ENCODE assay signal across 11 mouse cellular contexts in genomic region chr10:28422622-28423021, GRCm38 (mm10).
"Had no signal": no experiment of that assay in that cellular context is flagged by ENCODE, and none has a peak within 500 bp of the region (broad histone marks: within the 10 kb centered on the region; RNA-seq: fewer than 3 reads in every experiment).

No protein-coding gene starts in this region.

- H3K4me1 ChIP-seq: limb, embryonic 12.5 days; midbrain, embryonic 13.5 days; neural tube, embryonic 15.5 days had no signal

- H3K27me3 ChIP-seq: limb, embryonic 12.5 days; midbrain, embryonic 13.5 days; neural tube, embryonic 15.5 days had no signal

- H3K27ac ChIP-seq: layer of hippocampus, adult 2 months; limb, embryonic 12.5 days; midbrain, embryonic 13.5 days; neural tube, embryonic 15.5 days; stomach, postnatal 0 days had no signal

- H3K9ac ChIP-seq: limb, embryonic 12.5 days; midbrain, embryonic 13.5 days; neural tube, embryonic 15.5 days had no signal

- H3K4me2 ChIP-seq: limb, embryonic 12.5 days; midbrain, embryonic 13.5 days; neural tube, embryonic 15.5 days had no signal

- H3K9me3 ChIP-seq: limb, embryonic 12.5 days; midbrain, embryonic 13.5 days; neural tube, embryonic 15.5 days had no signal

- H3K36me3 ChIP-seq: limb, embryonic 12.5 days; midbrain, embryonic 13.5 days; neural tube, embryonic 15.5 days had no signal

- H3K4me3 ChIP-seq: layer of hippocampus, adult 2 months; limb, embryonic 12.5 days; midbrain, embryonic 13.5 days; neural tube, embryonic 15.5 days had no signal

- ATAC-seq: intestine, postnatal 0 days; midbrain, embryonic 13.5 days had no signal

- DNase-seq: kidney, adult 8-10 months; kidney, postnatal 36 days; lung, adult 18-20 months; thymus, adult 18-20 months; thymus, postnatal 14 days had no signal
